Mouse (Mus musculus) intestine, embryonic 14.5 days (tissue): ENCODE measurements around the gene Egfl7. TPM values are rescaled to one million over a fixed set of nuclear protein-coding genes. Genes with fewer than 3 reads are reported as not detected.
A peak's percentile ranks its signal among the peaks of the same experiment; 100 is the strongest.

Experiments
- ATAC-seq: fragments of 200-750 bp; cut with Nextera tagmentation; replicated peaks from 2 replicates; pipeline ENCODE4 v1.8.0; 2017; ENCODE audit warnings: low read depth, moderate number of reproducible peaks, moderate TSS enrichment, moderate library complexity; ENCODE audit not compliant: low FRiP score, low TSS enrichment
- DNase-seq: peaks from one replicate; pipeline ENCODE4 v3.0.0-alpha.2; 2018; ENCODE audit warnings: low spot score
- H3K27ac ChIP-seq: fragments of 300-500 bp; sonication (generic); 2 replicates; pipeline ENCODE4 v1.5.1; 2014; ENCODE audit warnings: low read depth, mild to moderate bottlenecking, control low read depth
- H3K27me3 ChIP-seq: fragments of 300-500 bp; sonication (generic); replicated peaks from 2 replicates; pipeline ENCODE4 v1.6.1; 2014; ENCODE audit warnings: low read length, control low read depth; ENCODE audit not compliant: control insufficient read depth, insufficient read depth
- H3K36me3 ChIP-seq: fragments of 300-500 bp; sonication (generic); 2 replicates; pipeline ENCODE4 v1.6.1; 2014; ENCODE audit warnings: low read length, control low read depth; ENCODE audit not compliant: control insufficient read depth, insufficient read depth
- H3K4me1 ChIP-seq: fragments of 300-500 bp; sonication (generic); replicated peaks from 2 replicates; pipeline ENCODE4 v1.6.1; 2014; ENCODE audit warnings: low read length, control low read depth, mixed read lengths; ENCODE audit not compliant: control insufficient read depth, insufficient read depth
- H3K4me2 ChIP-seq: fragments of 300-500 bp; sonication (generic); 2 replicates; pipeline ENCODE4 v1.6.1; 2014; ENCODE audit warnings: low read length
- H3K4me3 ChIP-seq: fragments of 300-500 bp; sonication (generic); 2 replicates; pipeline ENCODE4 v1.5.1; 2014; ENCODE audit warnings: low read depth, low read length, control low read depth, mixed read lengths
- H3K9ac ChIP-seq: fragments of 300-500 bp; sonication (generic); 2 replicates; pipeline ENCODE4 v1.6.1; 2014; ENCODE audit warnings: mild to moderate bottlenecking, low read length
- H3K9me3 ChIP-seq: fragments of 300-500 bp; sonication (generic); 2 replicates; pipeline ENCODE4 v1.6.1; 2016; ENCODE audit warnings: low read length, control low read depth; ENCODE audit not compliant: control insufficient read depth
- WGBS: fragments of 180-500 bp; shearing (Covaris S2); extraction: QIAGEN DNeasy Blood & Tissue Kit; methylation state at CpG from one replicate; pipeline ENCODE4 v1.1.7; 2014; 5-methylcytosine and 5-hydroxymethylcytosine counted together
- polyA plus RNA-seq: library from polyadenylated mRNA; unstranded; fragments of >200 nt; fragmentation: Nextera tagmentation; extraction: Ambion mirVana; gene quantifications from 2 replicates; pipeline ENCODE4 v1.2.1, GENCODE M21; 2014

Egfl7 gene
- polyA plus RNA-seq, 1 experiment from 2014 or later: 135 TPM

- Histone ChIP-seq H3K4me3 (no peak overlapping the region), H3K27ac (no peak overlapping the region), H3K36me3 (no peaks in the 10 kb centered on the region), H3K4me1 (0 out of 2 replicates have a peak, but pooled peaks cover 3% of the 10 kb centered on the region), H3K4me2 (no peak overlapping the region), H3K9ac (no peak overlapping the region), H3K27me3 (0 out of 2 replicates have a peak, but pooled peaks cover 7% of the 10 kb centered on the region), H3K9me3 (no peaks in the 10 kb centered on the region)
- DNase-seq (no peak), ATAC-seq (no peak)
- WGBS: 37% methylated on average over 9 of the region's 9 CpGs
Measured at GRCm38 (mm10) chr2:26541258-26541910, 38.4 kb upstream of the Egfl7 start.

GRCm38 (mm10) chr2:26543155-26543554 lies 36.7 kb upstream of the Egfl7 start:
- DNase-seq: no peak
- no peak overlapping the region for H3K4me3 ChIP-seq
- 66% methylated on average over 4 of the region's 4 CpGs for WGBS
- peaks cover 10% of the 10 kb centered on the region; the same call in 1 of the 2 replicates for H3K4me1 ChIP-seq
- H3K27me3 ChIP-seq: peaks cover 7% of the 10 kb centered on the region; the same call in 1 of the 2 replicates
- H3K36me3 ChIP-seq: no peaks in the 10 kb centered on the region
- no peak for ATAC-seq
- no peaks in the 10 kb centered on the region for H3K9me3 ChIP-seq
- no peak overlapping the region for H3K4me2 ChIP-seq
- no peak overlapping the region for H3K27ac ChIP-seq
- no peak overlapping the region for H3K9ac ChIP-seq

GRCm38 (mm10) chr2:26543768-26544167 lies 36.0 kb upstream of the Egfl7 start:
- DNase-seq (no peak), ATAC-seq (no peak)
- Histone ChIP-seq H3K4me2 (no peak overlapping the region), H3K9me3 (no peaks in the 10 kb centered on the region), H3K36me3 (no peaks in the 10 kb centered on the region), H3K4me3 (no peak overlapping the region), H3K27ac (no peak overlapping the region), H3K4me1 (peaks cover 10% of the 10 kb centered on the region; the same call in 1 of the 2 replicates), H3K9ac (no peak overlapping the region), H3K27me3 (peaks cover 7% of the 10 kb centered on the region; the same call in 1 of the 2 replicates)
- WGBS: 86% methylated on average over 8 of the region's 8 CpGs

GRCm38 (mm10) chr2:26544265-26544664 lies 35.5 kb upstream of the Egfl7 start:
- Histone ChIP-seq H3K36me3 (no peaks in the 10 kb centered on the region), H3K9ac (no peak overlapping the region), H3K4me2 (no peak overlapping the region), H3K27me3 (peaks cover 7% of the 10 kb centered on the region; the same call in 1 of the 2 replicates), H3K9me3 (no peaks in the 10 kb centered on the region), H3K4me1 (peaks cover 10% of the 10 kb centered on the region; the same call in 1 of the 2 replicates), H3K4me3 (no peak overlapping the region), H3K27ac (no peak overlapping the region)
- WGBS: 56% methylated on average over 3 of the region's 3 CpGs
- ATAC-seq: no peak
- DNase-seq: no peak

GRCm38 (mm10) chr2:26547481-26547880 lies 32.3 kb upstream of the Egfl7 start:
- H3K27me3 ChIP-seq: peaks cover 4% of the 10 kb centered on the region; the same call in 1 of the 2 replicates
- peaks cover 16% of the 10 kb centered on the region for H3K4me1 ChIP-seq
- WGBS: 33% methylated on average over 2 of the region's 2 CpGs
- H3K4me2 ChIP-seq: no peak overlapping the region
- DNase-seq (no peak), ATAC-seq (peak; percentile 61; the same call in 1 of the 2 replicates)
- no peak overlapping the region for H3K9ac ChIP-seq
- H3K4me3 ChIP-seq: no peak overlapping the region
- H3K27ac ChIP-seq: no peak overlapping the region
- H3K36me3 ChIP-seq: no peaks in the 10 kb centered on the region
- H3K9me3 ChIP-seq: no peaks in the 10 kb centered on the region

GRCm38 (mm10) chr2:26549801-26550200 lies 30.0 kb upstream of the Egfl7 start:
- DNase-seq (no peak), ATAC-seq (no peak)
- H3K4me3 ChIP-seq: no peak overlapping the region
- no peak overlapping the region for H3K4me2 ChIP-seq
- peaks cover 12% of the 10 kb centered on the region; the same call in 1 of the 2 replicates for H3K27me3 ChIP-seq
- no peaks in the 10 kb centered on the region for H3K9me3 ChIP-seq
- no peaks in the 10 kb centered on the region for H3K36me3 ChIP-seq
- H3K4me1 ChIP-seq: peaks cover 16% of the 10 kb centered on the region
- H3K27ac ChIP-seq: no peak overlapping the region
- 61% methylated on average over 10 of the region's 10 CpGs for WGBS
- H3K9ac ChIP-seq: no peak overlapping the region

GRCm38 (mm10) chr2:26550205-26550604 lies 29.6 kb upstream of the Egfl7 start:
- Histone ChIP-seq H3K9me3 (no peaks in the 10 kb centered on the region), H3K27me3 (peaks cover 10% of the 10 kb centered on the region; the same call in 1 of the 2 replicates), H3K27ac (no peak overlapping the region), H3K36me3 (no peaks in the 10 kb centered on the region), H3K4me2 (no peak overlapping the region), H3K9ac (no peak overlapping the region), H3K4me1 (peaks cover 16% of the 10 kb centered on the region), H3K4me3 (no peak overlapping the region)
- 48% methylated on average over 3 of the region's 3 CpGs for WGBS
- no peak for ATAC-seq
- no peak for DNase-seq

- Histone ChIP-seq H3K27ac (no peak overlapping the region), H3K27me3 (peaks cover 10% of the 10 kb centered on the region; the same call in 1 of the 2 replicates), H3K4me2 (no peak overlapping the region), H3K4me3 (no peak overlapping the region), H3K9me3 (no peaks in the 10 kb centered on the region), H3K4me1 (peaks cover 16% of the 10 kb centered on the region), H3K9ac (no peak overlapping the region), H3K36me3 (no peaks in the 10 kb centered on the region)
- ATAC-seq: no peak
- WGBS: 66% methylated on average over 3 of the region's 3 CpGs
- DNase-seq: no peak
Measured at GRCm38 (mm10) chr2:26550777-26551176, 29.0 kb upstream of the Egfl7 start.

GRCm38 (mm10) chr2:26551446-26551845 lies 28.4 kb upstream of the Egfl7 start:
- no peak overlapping the region for H3K27ac ChIP-seq
- no peak overlapping the region for H3K9ac ChIP-seq
- H3K4me1 ChIP-seq: peaks cover 16% of the 10 kb centered on the region
- H3K27me3 ChIP-seq: peaks cover 10% of the 10 kb centered on the region; the same call in 1 of the 2 replicates
- H3K4me2 ChIP-seq: no peak overlapping the region
- H3K9me3 ChIP-seq: no peaks in the 10 kb centered on the region
- no peak overlapping the region for H3K4me3 ChIP-seq
- 74% methylated on average over 8 of the region's 8 CpGs for WGBS
- ATAC-seq (no peak), DNase-seq (no peak)
- no peaks in the 10 kb centered on the region for H3K36me3 ChIP-seq
